ENCODE assay signal across 9 mouse cellular contexts in genomic region chr9:45841458-45841857, GRCm38 (mm10). TPM values are rescaled to one million over a fixed set of nuclear protein-coding genes. Genes with fewer than 3 reads are reported as not detected.
A peak's percentile ranks its signal among the peaks of the same experiment; 100 is the strongest.
DNase-seq lines count a peak whose midpoint lies in the region; ATAC-seq and TF ChIP-seq lines count a peak whose summit lies in the region.
"Had no signal": no experiment of that assay in that cellular context is flagged by ENCODE, and none has a peak within 500 bp of the region (broad histone marks: within the 10 kb centered on the region; RNA-seq: fewer than 3 reads in every experiment).

No protein-coding gene starts in this region.

- H3K9me3 ChIP-seq in liver, embryonic 12.5 days (replicated peaks) = no peaks in the 10 kb centered on the region
- no peaks in the 10 kb centered on the region for H3K9me3 ChIP-seq in neural tube, embryonic 15.5 days (replicated peaks)

- H3K9ac ChIP-seq in liver, embryonic 12.5 days = no peak overlapping the region
- H3K9ac ChIP-seq in neural tube, embryonic 15.5 days (replicated peaks) = no peak overlapping the region

- 0 out of 2 replicates have a peak overlapping the region, but pooled peaks have one; percentile 5 for H3K27ac ChIP-seq in left cerebral cortex, adult 2 months
- no peak overlapping the region for H3K27ac ChIP-seq in liver, embryonic 12.5 days
- H3K27ac ChIP-seq in neural tube, embryonic 15.5 days (replicated peaks) = no peak overlapping the region

- intact Hi-C loops in left cerebral cortex, adult 2 months (cut with DNase I) = no loop called here

- peaks cover 30% of the 10 kb centered on the region for H3K27me3 ChIP-seq in liver, embryonic 12.5 days (replicated peaks)
- H3K27me3 ChIP-seq in neural tube, embryonic 15.5 days (replicated peaks) = no peaks in the 10 kb centered on the region

- ATAC-seq in liver, embryonic 12.5 days = no peak
- ATAC-seq in neural tube, embryonic 15.5 days (ENCODE audit: low FRiP score) = no peak

- TF ChIP-seq CTCF in left cerebral cortex, adult 2 months (IDR thresholded peaks at IDR 0.05) = no peak

- no peaks in the 10 kb centered on the region for H3K36me3 ChIP-seq in liver, embryonic 12.5 days
- 0 out of 2 replicates have a peak, but pooled peaks cover 2% of the 10 kb centered on the region for H3K36me3 ChIP-seq in neural tube, embryonic 15.5 days

- 0 out of 2 replicates have a peak overlapping the region, but pooled peaks have one; percentile 3 for H3K4me2 ChIP-seq in liver, embryonic 12.5 days
- H3K4me2 ChIP-seq in neural tube, embryonic 15.5 days = peak overlapping the region; percentile 96

- 74% methylated on average over 6 of the region's 6 CpGs for WGBS in liver, embryonic 12.5 days (ENCODE audit: insufficient replicate concordance)
- 78% methylated on average over 6 of the region's 6 CpGs for WGBS in neural tube, embryonic 15.5 days

- peak; percentile 47 for DNase-seq in gastrocnemius, adult 18-20 months (ENCODE audit: low spot score)
- no peak for DNase-seq in gastrocnemius, postnatal 25 days
- no peak for DNase-seq in left cerebral cortex, adult 2 months (ENCODE audit: extremely low spot score in 1 of 2, low spot score in 2 of 2)
- DNase-seq in left cerebral cortex, adult 18-20 months (ENCODE audit: low spot score in 2 of 2) = no peak
- no peak for DNase-seq in adrenal gland, adult 18-20 months (ENCODE audit: low spot score in 2 of 2)
- no peak for DNase-seq in layer of hippocampus, adult 11-12 months (ENCODE audit: low spot score)
- DNase-seq: lung, postnatal 14 days had no signal

- peak overlapping the region; percentile 94 for H3K4me3 ChIP-seq in left cerebral cortex, adult 2 months
- H3K4me3 ChIP-seq in liver, embryonic 12.5 days = no peak overlapping the region
- H3K4me3 ChIP-seq in neural tube, embryonic 15.5 days (replicated peaks) = no peak overlapping the region

- H3K4me1 ChIP-seq in liver, embryonic 12.5 days = peaks cover 34% of the 10 kb centered on the region
- H3K4me1 ChIP-seq in neural tube, embryonic 15.5 days = peaks cover 45% of the 10 kb centered on the region

RNA-seq across cellular contexts. Expression of gene Bace1, which starts 3.1 kb away (rescaled TPM):
- total RNA-seq in gastrocnemius, adult 18-20 months (2021) = 10 to 100 TPM; 35.6 to 37.1 TPM
- total RNA-seq in gastrocnemius, postnatal 25 days (2021) = 10 to 100 TPM; 34.1 to 43.6 TPM
- 10 to 100 TPM; 77.3 to 79.5 TPM for total RNA-seq in left cerebral cortex, adult 2 months (2021)
- 10 to 100 TPM; 79.2 to 88.8 TPM for total RNA-seq in left cerebral cortex, adult 18-20 months (2021)
- polyA plus RNA-seq in liver, embryonic 12.5 days (2016; fragmentation: Nextera tagmentation; extraction: Ambion mirVana) = 9.0 and 9.4 TPM in 2 replicates
- 43.3 and 49.3 TPM in 2 replicates for polyA plus RNA-seq in neural tube, embryonic 15.5 days (2015; fragmentation: Nextera tagmentation; extraction: Ambion mirVana)
- total RNA-seq in adrenal gland, adult 18-20 months (2021) = 10 to 100 TPM; 21.3 to 25.2 TPM

RNA-seq across cellular contexts. Expression of gene Cep164, which starts 13.0 kb away (rescaled TPM):
- 1 to 10 TPM; 2.4 to 2.6 TPM for total RNA-seq in gastrocnemius, adult 18-20 months (2021)
- 1 to 10 TPM; 2.6 to 3.0 TPM for total RNA-seq in gastrocnemius, postnatal 25 days (2021)
- 10 to 100 TPM; 13.7 to 16.5 TPM for total RNA-seq in left cerebral cortex, adult 2 months (2021)
- total RNA-seq in left cerebral cortex, adult 18-20 months (2021) = 10 to 100 TPM; 12.1 to 13.4 TPM
- polyA plus RNA-seq in liver, embryonic 12.5 days (2016; fragmentation: Nextera tagmentation; extraction: Ambion mirVana) = 6.2 and 8.2 TPM in 2 replicates
- 12.9 and 16.3 TPM in 2 replicates for polyA plus RNA-seq in neural tube, embryonic 15.5 days (2015; fragmentation: Nextera tagmentation; extraction: Ambion mirVana)
- 10 to 100 TPM in 1 of 2 experiments, 1 to 10 TPM in 1; 9.6 to 12.0 TPM for total RNA-seq in adrenal gland, adult 18-20 months (2021)
